Mouse (Mus musculus) olfactory bulb, adult 2 months (tissue): Measurements from ENCODE around the gene Map3k3.

Experiments
- CTCF ChIP-seq: fragments of 200-500 bp; IDR thresholded peaks from 2 replicates; pipeline ENCODE4 v1.5.1; 2012; ENCODE audit warnings: low read depth, mild to moderate bottlenecking, low read length, moderate library complexity; ENCODE audit not compliant: insufficient read depth
- POLR2A ChIP-seq: fragments of 200-500 bp; IDR thresholded peaks from 2 replicates; pipeline ENCODE4 v1.6.1; 2012; ENCODE audit warnings: mild to moderate bottlenecking, low read depth, low read length, moderate library complexity; ENCODE audit not compliant: insufficient read depth

DNA sequence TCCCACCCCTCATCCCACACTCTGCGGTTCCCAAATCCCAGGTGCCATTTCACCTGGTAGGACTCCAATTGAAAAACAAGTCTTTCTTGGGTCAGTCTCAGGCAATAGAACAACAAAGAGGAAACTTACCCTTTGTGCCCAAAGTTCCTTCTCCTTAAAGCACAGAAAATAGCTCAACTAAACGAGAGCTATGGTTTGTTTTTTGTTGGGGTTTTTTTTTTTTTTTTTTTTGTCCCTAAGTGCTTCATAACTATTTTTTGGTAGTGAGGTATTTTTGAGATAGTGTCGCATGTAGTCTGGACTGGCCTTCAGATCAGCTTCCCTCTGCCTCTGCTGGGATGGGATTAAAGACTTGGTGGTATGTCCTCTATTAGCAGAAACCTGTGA is 109.7 kb downstream of the Map3k3 start:
- TF ChIP-seq CTCF (no peak), POLR2A (no peak)
